Mouse (Mus musculus): ENCODE measurements around the gene March10. TPM values are rescaled to one million over a fixed set of nuclear protein-coding genes. Genes with fewer than 3 reads are reported as not detected.

The March10 gene
- polyA plus RNA-seq, 3 experiments from 2014 or later: not detected

DNA sequence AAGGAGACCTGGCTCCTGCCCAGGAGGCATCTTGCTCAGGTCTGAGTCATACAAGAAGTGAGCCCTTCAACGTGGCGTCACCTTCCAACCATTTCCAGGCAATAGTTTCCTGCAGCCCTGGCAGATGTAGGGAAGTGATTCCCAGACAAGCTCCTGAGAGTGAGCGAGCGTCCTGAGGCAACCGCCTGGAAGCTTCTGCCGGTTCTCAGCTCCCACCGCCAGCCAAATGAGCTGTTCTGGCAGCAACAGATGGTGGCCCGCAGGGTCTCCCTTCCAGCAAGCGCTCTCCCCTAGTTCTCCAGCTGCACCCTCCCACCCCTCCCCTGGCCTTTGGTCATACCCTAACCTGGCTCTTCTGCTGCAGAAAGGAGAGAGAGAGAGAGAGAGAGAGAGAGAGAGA lies 54.2 kb downstream of the March10 start:
- ATAC-seq: no peak

DNA sequence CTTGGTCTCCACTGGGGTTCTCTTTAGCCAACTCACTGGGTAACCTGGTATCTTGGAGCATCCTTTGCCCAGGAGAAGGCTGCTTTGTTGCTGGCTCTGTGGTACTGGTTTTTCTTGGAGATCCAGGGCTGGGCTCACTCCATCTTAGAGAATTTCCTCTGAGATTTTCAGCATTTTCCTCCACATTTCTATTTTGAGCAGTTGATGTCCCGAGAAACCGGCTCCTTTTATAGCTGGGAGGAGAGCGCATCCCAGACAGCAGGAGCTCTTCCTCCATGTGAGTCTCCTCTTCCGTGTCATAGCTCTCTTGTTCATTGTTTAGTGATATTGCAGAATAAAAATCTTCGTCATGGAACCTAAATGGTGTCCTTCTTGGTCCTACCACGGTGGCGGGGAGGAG lies 66.2 kb downstream of the March10 start:
- ATAC-seq: no peak

DNA sequence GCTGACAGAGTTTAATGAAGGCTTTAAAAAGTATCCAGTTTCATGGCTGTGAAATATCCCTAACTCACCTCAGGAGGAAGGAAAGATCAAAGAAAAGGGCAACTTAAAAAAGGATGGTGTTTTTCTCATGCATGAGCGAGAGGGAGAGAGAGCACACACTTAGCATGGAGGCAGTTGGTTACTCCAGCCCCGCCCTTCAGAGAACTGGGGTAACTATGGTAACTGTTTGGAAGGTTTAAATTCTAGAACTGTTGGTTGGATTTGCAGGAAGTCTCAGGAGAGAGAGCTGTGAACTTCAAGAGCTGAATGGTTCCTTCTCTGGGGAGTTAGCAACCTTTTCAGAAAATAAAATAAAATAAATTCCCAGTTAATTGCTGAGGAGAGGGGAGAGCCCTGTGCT lies 67.9 kb downstream of the March10 start:
- ATAC-seq: no peak

DNA sequence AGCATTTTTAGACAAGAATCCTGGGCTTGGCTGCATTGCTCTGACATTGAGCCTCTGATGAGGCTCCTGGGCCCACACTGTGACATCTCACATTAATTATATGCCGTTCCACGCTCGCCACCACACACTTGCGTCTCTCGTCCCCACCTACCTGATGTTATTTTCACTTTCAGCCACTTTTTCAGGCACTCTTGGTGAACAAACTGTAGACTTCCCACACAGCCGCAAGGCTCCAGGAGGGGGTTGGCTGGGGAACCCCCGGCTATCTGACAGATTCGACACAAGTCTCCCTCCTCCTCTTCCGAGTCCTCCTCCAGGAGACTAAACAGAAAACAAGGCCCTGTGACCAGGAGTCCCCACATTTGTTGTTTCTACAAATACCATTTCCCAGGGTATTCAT lies 71.3 kb downstream of the March10 start:
- no peak for ATAC-seq

DNA sequence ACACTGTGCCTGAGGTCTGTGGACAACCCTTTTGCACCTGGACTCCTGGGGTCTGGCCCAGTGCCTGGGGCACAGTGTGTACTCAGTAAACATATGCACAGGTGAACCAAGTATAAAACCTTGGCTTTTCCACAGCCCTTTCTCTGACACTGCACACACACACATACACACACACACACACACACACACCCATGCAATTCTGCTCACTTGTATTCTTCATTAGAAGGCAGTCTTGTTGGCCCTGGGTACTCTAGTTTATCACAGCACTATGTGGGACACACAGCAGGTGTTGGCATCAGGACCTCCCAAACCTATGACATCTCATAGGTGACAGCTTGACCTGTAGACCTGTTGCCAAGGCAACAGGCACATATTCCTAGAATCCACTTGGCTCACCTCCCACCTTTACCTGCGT lies 80.7 kb downstream of the March10 start:
- ATAC-seq: no peak

DNA sequence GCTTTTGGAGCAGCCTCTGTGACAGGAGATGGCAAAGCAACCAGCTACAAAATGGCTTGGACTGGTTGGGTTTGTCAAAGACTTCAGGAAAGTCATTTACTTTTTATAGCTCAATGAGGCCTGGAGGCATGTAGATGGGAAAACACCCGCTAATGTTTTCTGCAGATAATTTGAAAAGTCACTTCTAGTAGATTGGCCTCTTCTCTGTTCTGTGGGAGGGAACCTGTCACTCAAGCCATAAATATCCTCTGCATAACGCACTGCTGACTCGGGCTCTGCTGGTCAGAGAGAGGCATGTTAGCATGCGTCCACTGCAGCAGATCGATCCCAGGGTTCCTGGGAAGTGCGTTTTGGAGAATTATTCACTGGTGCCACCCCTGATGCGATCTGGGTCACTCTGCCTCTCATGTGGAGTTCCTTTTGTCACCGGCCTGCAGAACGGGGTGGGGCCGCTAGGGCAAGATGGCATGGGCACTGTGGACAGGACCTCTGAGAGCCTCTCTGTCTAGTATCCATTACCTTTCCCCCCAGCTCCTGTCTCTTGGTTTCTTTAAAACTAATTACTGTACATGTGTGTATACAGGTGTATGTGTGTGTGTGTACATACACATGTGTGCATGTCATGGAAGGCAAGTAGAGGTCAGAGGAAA lies 81.9 kb downstream of the March10 start:
- ATAC-seq: no peak

DNA sequence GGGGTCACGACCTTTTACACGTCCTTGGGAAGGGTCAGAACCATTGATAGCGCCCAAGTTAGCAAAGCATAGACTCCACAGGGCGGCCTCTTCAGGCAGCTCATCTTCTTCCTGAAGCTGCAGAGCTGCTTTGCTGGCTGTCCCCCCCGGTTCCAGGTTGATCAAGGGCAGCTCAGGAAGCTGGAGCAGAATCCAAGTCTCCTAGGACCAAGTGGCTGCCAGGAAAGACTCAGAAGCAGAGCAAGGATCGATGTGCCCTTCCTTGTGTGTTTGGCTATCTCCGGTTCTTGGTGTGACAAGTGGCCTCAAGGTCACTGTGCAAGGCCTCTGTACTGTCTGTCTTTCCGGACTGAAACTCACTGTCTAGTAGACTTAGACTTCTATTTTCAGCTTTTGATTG lies 82.7 kb downstream of the March10 start:
- no peak for ATAC-seq

DNA sequence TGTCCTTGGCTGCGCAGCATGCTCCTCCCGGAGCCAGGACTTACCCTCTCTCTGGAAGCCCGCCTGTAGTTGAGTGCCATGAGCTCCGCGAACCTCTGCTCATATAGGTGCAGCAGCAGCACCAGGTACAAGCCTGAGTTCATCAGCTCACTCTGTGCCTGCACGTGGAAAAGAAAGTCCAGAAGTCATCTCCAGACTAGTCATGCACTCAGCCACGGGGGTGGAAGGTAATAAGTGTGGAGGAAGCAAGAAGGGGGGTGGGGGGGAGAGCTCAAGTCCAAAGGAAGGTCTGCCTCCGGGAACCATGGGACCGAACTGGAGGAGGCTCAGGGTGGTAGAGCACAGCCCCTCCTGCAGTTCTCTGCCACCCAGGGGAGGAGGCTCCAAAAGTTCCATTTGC lies 84.7 kb downstream of the March10 start:
- no peak for ATAC-seq

DNA sequence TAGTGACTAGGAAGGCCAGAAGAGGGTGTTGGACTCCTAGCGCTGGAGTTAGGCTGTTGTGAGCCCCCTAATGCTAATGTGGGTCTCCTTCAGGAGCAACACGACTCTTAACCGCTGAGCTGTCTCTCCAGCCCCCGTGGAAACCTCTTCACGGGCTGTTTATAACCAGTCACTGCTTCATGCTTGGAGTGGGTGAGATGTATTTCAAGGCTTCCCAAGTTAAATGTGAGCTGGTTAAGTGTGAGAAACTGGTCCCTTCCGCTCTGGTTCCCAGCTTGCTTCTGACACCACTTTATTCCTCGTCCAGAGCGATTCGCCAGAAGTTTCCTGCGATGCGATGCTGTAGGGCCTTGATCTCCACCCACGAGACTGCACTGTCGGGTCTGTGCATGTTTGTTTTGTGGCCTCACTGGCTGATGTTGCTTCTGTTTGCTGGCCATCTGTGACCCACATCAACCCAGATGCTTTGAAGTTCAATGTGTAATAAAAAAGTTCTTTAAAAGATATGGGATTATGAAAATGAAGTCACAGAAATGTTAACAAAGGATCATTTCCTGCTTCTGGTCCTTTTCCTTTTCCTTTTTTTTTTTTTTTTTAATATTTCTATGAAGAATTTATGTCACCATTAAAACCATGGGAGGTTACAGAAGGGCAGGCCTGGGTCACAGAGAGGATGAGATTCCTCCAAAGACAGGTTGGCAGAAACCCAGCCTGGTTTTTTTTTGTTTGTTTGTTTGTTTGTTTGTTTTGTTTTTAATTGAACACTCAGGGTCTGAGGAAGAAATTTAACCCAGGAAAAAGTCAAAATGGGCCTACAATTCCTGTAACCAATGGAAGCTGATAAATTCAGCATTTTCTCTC lies 86.8 kb downstream of the March10 start:
- no peak for ATAC-seq

DNA sequence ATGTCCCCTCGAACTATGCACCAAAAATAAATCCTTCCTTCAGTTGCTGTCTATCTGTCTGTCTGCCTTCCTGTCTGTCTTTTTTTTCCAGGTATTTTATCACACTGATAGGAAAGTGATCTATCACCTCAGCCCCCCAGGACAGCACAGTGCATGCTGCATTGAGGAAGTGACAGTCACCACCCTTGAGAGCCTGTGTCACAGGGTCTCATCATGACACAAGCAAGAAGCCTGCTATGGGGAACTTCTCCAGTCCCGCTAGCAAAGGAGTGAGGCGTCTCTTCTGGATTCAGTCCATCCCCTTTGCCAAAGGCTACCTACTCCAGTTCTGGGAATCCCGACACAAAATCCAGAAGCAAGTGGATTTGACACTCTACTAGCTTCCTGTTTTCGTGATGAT lies 87.7 kb downstream of the March10 start:
- ATAC-seq: no peak

DNA sequence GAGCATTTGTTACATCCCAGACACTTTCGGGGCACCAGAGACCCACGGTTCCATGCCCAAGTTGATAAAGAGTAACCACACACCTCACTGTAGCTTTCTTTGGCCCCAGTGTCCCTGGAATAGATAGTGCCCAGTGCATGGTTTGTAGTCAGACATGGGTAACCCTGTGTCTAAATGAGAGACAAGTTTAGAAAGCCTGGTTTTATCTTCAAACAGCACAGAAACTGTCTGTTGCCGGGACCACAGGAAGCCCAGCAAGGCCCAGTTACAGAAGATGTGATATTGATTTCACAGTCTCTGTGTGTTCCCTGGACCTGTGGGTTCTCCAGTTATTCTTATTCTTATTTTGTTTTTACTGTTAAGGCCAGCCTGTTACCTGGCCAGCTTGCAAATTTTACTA lies 89.4 kb downstream of the March10 start:
- no peak for ATAC-seq

DNA sequence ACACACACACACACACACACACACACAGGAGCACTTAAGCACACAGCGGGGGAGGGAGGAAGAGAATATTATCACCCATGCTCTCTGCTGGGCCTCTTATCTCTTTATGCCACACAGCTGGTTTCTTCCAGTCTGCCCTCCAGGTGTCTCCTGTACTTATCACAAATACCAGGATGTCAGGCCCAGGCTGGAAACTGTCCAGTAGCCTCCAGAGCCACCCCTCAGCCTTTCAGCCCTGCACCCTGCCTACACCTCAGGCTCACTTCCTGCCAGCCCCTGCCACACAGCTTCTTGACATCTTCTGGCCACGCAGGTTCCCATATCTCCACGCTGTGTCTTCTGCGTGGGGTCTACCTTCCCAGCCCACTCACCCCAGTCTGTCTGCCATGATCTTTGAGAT lies 90.5 kb downstream of the March10 start:
- ATAC-seq: no peak

DNA sequence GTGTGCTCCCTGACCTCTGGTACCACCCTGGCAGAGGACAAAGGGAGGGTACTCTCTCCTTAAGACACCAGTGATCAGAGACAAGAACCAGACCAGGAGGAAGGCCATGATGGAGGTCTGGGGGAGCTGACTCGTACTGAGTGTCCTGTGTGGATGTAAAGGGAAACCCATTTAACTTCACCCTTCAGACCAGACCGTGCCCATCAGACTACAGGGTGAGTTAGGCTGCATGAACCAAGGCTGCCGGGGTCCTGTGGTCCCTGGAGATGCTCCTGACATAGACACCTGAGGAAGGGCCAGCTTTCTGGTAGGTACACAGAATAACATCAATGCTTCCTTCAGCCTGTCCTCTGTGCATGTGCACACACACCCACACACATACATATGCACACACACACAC lies 90.9 kb downstream of the March10 start:
- ATAC-seq: no peak

DNA sequence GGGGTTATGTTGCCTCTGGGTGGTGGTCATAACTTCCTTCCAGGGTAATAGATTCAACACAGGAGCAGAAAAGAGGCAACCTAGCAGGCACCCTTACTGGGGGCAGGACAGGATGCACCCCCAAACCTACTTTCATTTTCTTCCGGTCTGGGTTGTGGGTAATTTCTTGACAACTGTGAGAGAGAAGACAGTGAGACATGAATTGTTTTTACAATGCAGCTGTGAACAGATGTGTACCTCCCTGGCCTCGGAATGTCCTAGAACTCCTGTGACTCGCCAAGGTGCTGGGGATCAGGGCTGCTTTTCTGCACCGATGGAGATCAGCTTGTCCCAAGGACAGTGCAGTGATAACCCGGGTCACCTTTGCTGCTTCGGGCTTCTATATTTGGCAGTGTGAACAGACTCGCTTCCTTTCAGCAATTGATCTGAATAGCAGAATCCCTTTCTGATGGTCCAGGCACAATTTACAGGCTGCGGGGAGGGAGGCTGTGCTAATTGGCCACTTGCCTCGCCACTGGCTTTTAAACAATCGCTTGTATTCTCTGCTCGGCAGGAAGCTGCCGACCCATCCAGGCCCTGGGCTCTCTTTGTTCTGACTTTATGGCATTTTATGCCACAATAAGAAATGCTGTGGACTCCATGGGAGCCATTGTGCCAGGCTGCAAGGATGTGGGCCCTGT lies 92.0 kb downstream of the March10 start:
- no peak for ATAC-seq

DNA sequence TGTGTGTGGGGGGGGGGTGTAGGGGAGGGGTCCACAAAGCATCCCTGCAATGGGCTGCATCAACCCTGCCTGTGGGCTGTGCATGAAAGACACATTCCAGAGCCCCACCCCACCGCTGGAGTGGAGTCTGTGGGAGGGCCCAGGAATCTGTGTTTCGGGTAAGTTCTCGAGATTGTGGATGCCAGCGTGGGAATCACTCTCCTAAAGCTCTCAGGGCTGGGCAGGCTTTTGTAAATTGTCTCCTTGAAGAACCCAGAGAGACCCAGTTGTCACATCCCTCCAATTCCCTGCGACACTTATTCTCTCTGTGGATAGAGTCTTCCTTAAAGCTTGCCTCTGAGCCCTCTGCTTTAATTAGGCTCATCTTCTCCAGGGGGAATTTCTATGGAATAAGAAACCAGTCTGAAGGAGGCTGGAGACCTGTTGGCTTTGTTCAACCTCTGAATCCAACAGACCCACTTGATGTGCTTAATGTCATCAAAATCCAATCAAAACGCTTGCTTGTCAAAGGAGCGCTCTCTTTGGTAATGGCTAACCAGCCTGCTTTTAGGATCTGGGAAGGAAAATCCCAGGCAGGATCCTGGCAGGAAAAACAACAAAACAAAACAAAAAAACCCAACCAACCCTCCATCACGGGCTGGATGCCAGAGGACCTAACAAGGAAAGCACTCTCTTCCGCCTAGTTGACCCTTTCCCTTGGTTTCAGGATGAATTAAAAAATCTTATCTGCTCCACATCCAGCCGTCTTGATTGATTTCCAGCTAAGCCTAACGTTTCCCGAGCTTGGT lies 92.7 kb downstream of the March10 start:
- ATAC-seq: no peak

DNA sequence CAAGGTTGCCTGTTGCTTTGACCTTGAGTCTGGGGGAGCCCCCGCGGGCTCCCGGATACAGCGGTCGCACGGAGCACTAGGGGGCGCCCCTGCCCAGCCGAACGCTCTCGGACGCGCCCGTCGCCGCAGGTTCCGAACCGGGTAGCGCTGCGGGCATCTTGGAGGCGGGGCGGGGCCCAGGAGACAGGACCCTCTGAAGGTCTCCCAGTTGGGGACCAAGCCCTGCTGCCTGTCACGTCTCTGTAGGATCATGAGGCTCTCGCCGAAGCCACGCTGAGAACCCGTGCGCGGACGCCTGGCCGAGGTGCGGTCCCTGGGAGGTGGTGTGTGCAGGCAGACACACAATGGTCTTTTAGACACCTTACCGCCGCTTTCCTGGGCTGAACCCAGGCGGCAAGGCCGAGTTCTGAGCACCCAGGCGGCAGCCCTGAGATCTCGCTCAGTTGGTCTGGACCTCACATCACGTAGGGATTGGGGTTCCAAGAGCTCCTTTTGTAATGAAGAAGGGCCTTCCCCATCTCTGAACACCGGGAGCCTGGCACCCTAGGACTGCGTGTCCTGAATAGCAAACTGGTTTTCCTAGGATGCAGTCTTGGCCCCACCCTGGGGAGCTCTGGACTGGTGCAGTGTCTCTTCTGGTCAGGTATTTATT lies 93.5 kb downstream of the March10 start:
- no peak for ATAC-seq

DNA sequence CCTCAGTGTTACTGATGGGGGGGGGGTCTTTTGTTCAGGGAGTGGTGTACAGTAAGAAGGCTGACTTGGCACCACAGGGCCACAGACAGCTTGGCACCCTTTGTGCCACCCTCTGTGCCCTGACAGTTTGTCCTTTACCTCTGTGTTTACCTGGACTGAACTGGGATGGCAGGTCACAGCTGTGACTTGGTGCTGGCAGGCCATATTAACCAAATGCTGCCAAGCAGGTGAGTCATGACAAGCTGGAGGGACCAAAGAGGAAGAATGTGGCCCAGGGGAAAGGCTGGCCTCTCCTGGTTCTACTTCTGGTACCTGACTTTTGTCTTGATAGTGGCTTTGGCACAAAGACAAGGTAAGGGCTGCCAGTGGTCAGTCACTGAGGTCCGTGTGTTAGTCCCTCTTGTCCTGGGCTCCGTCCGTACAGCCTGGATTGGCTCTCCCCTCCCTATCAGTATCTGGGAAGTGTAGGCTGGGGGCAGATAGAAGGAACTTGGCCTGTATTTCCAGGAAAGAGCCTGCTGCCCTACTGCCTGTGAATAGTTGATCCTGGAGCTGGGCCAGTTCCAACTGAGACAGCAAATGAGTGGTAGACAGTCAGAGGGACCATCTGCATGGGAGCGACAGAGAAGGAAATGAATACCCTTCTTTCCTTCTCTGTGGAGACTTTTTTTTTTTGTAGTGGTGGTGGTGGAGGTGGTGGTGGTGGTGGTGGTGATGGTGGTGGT lies 94.3 kb downstream of the March10 start:
- no peak for ATAC-seq

DNA sequence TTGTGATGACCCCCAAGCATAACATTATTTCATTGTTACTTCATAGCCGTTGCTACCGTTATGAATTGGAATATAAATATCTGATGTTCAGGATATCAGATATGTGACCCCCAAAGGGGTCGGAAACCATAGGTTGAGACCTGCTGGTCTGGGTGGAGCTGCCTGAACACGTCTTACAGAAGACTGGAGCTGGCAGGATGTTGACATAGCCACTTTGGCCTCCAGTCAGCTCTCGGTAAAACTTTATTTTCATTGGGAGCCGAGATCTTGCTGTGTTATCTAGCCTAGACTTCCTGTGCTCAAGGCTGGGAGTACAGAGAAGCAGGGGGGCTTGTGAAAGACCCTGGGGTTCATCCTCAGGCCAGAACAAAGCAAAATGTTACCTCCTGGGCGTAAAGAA lies 100.2 kb downstream of the March10 start:
- no peak for ATAC-seq

DNA sequence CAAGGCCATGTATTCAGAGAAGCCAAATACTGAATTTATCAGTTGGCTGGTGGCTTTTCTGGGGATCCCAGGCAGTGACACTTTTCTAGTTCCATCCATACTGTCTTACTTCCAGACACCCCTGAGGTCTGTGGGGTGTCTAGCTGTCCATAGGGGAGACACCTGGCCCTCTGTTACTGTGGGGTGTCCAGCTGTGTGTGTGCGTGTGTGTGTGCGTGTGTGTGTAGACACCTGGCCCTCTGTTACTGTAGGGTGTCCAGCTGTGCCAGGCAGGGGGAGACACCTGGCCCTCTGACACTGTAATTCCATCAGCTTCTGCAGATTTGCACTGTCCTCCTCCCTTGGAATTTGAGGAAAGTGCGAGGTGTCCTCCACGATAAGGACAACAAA lies 102.6 kb downstream of the March10 start:
- no peak for ATAC-seq

DNA sequence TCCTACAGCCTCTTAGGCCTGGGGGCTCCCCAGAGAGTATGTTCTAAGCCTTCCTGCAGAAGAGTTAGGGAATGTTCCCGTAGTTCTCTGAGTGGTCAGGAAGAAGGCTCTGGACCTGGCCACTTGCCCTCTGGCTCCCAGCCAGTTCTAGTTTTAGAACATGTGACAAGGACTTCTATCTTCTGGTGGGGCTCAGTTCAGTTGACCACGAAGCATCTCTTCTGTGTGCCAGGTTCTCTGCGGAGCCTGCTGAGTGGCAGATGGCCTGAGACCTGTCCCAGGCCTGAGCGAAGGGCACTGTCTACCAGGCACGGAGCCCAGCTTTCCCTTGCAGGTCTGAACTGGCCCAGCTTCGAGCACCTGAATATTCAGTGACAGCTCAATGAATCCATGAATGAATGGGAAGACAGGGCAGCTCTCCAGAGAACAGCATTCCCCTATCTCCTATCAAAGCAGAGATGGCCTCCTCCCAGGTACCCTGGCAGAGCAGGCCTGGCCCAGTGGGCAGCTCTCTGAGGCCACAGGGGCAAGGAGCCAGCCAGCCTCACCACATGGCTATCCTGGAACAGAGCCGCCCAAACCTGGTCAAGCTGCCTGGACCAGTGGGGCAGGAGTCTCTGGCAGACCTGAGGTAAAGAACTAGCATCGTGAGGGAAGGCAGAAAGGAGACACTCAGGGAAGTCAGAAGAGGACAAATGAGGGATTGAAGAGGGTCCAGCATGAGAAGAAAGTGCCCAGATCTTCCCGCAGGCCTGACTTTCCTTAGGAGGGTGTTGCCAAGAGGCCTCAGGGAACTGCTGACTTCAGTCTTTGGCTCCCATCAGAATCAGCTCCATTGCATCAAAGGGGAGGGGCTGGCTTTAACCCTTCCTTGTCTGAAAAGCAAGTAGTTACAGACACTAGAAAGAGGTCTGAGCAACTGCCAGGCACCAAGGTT lies 103.3 kb downstream of the March10 start:
- no peak for ATAC-seq

DNA sequence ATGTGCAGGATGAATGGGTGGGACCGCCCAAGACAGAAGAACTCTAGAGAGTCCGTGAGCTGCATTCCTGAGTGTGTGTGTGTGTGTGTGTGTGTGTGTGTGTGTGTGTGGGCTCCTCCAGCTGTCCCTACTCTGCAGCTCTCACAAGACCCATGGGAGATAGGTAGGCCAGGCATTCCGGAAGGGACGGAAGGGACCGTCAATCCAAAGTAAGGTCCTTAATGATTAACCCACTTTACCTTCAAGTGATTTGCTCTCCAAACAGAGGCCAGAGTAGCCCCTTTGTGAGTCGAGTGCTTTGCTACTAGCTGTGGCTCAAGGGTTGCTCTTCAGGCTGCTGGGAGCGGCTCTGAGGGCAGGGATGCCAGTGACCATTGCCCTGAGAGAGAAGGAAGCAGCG lies 104.4 kb downstream of the March10 start:
- no peak for ATAC-seq

All from inflammation-experienced regulatory T-cells, adult 6 months (primary cell).